Mouse (Mus musculus) layer of hippocampus, postnatal 25 days (tissue): ENCODE measurements around the gene 4430402I18Rik. TPM values are rescaled to one million over a fixed set of nuclear protein-coding genes. Genes with fewer than 3 reads are reported as not detected.

Experiments used
- total RNA-seq, 2 experiments: library from RNA; stranded (reverse); gene quantifications; 2 replicates each; pipeline ENCODE4 v1.2.3; 2021

4430402I18Rik gene
- total RNA-seq, 2 experiments from 2014 or later, result 5.3 to 6.1 TPM

Other genes starting within 250 kb of the 4430402I18Rik start
- 100 to 1,000 TPM; 141 to 153 TPM for gene Slc1a1, start 132.8 kb downstream of the 4430402I18Rik start, total RNA-seq
- gene Plpp6, start 3.8 kb downstream of the 4430402I18Rik start, total RNA-seq, result 10 to 100 TPM; 52.8 to 54.0 TPM
- gene Cdc37l1, start 22.6 kb upstream of the 4430402I18Rik start, total RNA-seq, result 100 to 1,000 TPM in 1 of 2 experiments, 10 to 100 TPM in 1; 96.4 to 101 TPM
- 10 to 100 TPM; 52.3 to 54.3 TPM for gene Ak3, start 80.2 kb upstream of the 4430402I18Rik start, total RNA-seq
- 10 to 100 TPM; 17.6 to 18.8 TPM for gene Rcl1, start 133.6 kb upstream of the 4430402I18Rik start, total RNA-seq